Mouse (Mus musculus) MEL-GATA-1-ER (cell line): ENCODE measurements at regions not wholly inside any gene's neighbourhood (a gene's known extent, or its start where the extent isn't known, plus 50 kb on each side); places are given as distances from the start of the nearest gene placed in this dataset.

Experiments used
- DNase-seq: peaks from one replicate; pipeline ENCODE4 v3.0.0-alpha.2; 2012; ENCODE audit warnings: low read depth; ENCODE audit errors: extremely low read depth

- DNase-seq: no peak
Measured at GRCm38 (mm10) chr10:47185487-47185886, 1607.9 kb downstream of the Hace1 start.

GRCm38 (mm10) chr10:47216204-47216603 is 1638.6 kb downstream of the Hace1 start:
- no peak for DNase-seq

GRCm38 (mm10) chr10:47263039-47263438 is 1685.4 kb downstream of the Hace1 start:
- no peak for DNase-seq

DNA sequence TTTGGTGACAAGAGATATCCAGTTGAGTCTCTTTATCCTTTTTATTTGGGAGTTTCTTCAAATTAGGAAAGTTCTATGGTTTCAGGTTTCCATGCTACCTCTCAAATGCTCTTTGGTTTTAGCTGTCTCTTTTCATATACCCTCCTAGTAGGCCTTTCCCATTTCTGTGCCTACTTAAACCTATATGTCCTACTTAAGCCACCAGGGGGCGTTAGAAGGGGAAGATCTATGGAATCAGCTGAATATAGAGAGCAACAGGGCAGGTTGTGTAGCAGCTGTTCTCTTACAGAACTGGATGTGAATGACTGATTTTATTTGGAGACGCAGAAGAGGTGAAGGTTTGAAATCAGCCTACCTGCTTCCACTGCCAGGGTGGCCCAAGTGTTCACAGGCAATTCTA is 1708.1 kb downstream of the Hace1 start:
- peak; percentile 21 for DNase-seq

DNA sequence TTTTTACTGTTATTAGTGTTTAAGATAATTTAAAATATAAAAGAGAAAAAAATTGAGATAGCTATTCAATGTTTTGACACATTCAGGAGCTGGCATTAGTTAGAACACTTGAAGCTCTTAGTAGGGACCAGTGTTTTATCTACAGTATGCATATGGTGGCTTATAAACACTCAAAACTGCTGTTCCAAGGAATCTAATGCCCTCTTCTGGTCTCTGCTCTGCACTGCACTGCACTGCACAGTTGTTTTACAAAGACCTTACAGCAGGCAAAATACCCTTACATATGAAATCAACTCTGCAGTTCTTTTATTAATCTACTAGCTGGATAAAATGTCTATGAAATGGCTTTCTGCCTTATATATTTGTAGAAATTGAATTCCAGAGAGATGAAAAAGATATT is 1722.5 kb downstream of the Hace1 start:
- DNase-seq: no peak
